Mouse (Mus musculus): ENCODE measurements around the gene Gm1113. TPM values are rescaled to one million over a fixed set of nuclear protein-coding genes. Genes with fewer than 3 reads are reported as not detected.

Gene Gm1113
- not detected for total RNA-seq (2021)

DNA sequence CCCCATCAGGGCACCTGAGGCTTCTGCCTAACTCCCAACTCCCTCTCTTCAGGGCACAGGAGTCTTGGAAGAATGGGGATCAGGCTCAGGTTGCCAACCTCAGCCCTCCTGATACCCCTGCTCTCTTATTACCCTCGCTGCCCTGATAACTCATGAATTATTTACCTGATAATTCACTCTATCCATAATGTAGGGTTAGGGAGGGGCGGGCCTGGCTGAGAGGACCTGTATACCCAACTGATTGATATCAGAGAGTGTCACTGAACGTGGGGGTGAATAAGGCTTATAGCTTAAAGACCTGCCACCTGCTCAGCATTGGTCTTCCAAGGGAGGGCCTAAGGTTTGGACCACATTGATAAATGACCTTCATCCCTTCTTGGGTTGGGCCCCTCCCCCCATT lies at the start of gene Gm1113:
Gm1113 (minus strand) TSS at position 101 of the 400 bp plus-strand sequence.
- DNase-seq (ENCODE audit: extremely low spot score in 1 of 2, low spot score in 2 of 2) = no peak
- intact Hi-C loops (cut with DNase I) = no loop called here

DNA sequence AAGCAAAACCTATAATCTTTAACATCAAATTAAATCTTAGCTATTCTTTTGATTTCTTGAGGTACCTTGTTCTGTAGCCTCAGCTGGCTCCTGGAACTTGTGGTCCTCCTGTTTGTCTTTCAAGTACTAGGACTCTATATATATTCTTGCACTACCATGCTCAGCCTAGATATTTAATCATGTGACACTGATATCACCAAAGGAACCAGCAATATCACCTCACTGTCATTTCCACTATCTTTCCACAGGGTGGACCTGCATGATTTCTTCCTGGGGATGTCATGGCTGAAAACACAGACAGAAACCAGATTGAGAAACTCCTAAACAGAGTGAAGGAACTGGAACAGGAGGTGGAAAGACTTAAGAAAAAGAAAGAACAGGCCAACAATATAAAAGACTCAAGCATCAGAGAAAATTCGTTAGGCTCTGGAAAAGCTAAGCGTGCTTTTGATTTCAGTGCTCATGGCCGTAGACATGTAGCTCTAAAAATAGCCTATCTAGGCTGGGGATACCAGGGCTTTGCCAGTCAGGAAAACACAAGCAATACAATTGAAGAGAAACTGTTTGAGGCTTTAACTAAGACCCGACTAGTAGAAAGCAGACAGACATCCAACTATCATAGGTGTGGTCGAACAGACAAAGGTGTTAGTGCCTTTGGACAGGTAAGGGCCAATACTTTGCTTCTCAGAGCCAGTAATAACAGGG lies 46.6 kb upstream of the Gm1113 start:
- DNase-seq (ENCODE audit: extremely low spot score in 1 of 2, low spot score in 2 of 2) = no peak
- intact Hi-C loops (cut with DNase I) = no loop called here

DNA sequence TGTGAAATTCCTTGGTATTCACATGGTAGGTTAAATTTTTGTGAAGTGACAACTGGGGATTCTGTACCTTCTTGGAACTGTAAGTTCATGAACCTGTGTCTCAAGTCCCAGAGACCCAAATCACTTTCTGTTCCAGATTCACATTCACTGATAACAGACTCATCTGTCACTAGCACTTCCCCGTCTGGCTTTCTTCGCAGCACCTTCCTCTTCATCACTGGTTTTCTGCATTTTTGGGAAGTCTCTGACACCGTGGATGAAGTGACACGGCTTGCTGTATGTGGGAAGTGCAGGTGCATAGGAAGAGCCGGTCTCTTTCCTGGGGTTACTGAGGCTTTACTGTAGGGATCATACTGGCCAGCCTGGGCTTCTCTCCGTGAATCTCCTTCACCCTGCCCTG lies 43.5 kb upstream of the Gm1113 start:
- no peak for DNase-seq (ENCODE audit: extremely low spot score in 1 of 2, low spot score in 2 of 2)
- intact Hi-C loops (cut with DNase I) = no loop called here

- no peak for DNase-seq (ENCODE audit: extremely low spot score in 1 of 2, low spot score in 2 of 2)
- intact Hi-C loops (cut with DNase I) = no loop called here
Measured at GRCm38 (mm10) chr9:35561076-35561475, 43.0 kb upstream of the Gm1113 start.

DNA sequence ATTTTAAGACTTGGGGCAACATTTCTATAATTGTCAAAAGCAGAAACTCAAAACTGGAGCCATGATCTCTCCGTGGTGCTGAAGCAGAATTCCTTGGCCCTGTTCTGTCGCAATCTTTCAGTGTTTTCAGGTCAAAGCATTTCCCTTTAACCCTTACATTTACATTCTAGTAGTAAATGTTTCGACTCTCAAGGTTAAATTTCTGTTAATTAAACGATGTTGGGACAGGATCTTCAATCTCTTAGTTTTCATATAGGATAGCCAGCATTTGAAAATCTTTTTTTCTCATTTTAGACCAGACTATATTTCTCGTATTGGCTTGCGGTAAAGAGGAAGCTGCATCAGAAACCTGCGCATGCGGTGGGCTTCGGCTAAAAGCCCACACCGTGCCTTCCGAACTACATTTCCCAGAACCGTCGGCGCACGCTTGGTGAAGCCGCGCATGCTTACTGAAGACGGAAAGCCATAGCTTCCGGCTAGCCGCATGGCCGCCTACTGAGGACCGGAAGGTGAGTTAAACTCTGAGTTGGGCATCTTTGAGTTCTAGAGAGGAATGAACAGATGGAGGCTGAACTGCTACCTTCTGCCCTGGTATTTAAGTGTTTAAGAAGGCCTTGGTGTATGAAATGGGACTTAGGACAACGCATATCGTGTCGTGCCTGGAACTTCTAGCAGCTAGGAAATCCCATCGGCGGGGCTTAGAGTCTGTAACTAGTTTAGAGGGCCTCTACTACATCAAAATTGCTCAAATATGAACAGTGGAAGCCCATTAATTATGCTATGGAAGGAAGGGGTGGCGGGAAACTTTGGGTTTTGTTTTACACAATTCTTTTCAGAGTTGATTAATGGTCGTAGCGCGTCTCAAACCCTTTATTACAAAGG lies 41.2 kb upstream of the Gm1113 start:
- DNase-seq (ENCODE audit: extremely low spot score in 1 of 2, low spot score in 2 of 2) = peak; percentile 86 to 88
- intact Hi-C loops (cut with DNase I) = no loop called here

GRCm38 (mm10) chr9:35558257-35559008 lies 40.4 kb upstream of the Gm1113 start, which contains the start of the genes Ddx25 and Pus3:
Gene Ddx25, minus strand, starts transcription at chr9:35558528.
Gene Pus3, plus strand, starts transcription at chr9:35558595.
- intact Hi-C loops (cut with DNase I) = no loop called here
- DNase-seq (ENCODE audit: extremely low spot score in 1 of 2, low spot score in 2 of 2) = peak; percentile 64 to 88

DNA sequence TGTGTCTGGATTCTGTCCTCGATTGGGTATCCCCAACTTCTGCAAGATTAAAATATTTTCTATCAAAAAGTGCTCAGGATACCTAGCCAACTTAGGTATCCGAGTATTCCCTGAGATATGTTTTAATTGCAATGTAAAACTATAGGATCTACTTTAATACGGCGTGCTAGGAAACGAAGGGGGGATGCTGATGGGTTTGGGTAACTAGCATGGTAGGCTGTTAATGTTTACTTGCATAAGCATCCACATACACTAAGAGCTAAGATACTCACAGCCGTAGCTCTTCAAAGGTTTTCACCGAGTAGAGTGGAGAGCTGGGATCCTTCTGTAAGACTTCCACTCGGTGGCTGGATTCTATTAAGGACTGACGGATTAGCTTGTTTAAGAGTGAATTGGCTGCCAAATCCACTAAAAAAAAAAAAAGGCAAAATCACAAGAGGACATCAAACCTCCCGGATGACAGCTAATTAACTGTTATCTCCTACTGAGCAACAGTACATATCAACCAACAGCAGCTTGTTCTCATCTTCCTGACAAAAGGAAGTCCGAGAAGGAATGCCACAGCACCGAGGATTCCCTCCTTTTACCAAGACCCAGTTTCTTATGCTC lies 38.5 kb upstream of the Gm1113 start:
- no peak for DNase-seq (ENCODE audit: extremely low spot score in 1 of 2, low spot score in 2 of 2)
- intact Hi-C loops (cut with DNase I) = no loop called here

DNA sequence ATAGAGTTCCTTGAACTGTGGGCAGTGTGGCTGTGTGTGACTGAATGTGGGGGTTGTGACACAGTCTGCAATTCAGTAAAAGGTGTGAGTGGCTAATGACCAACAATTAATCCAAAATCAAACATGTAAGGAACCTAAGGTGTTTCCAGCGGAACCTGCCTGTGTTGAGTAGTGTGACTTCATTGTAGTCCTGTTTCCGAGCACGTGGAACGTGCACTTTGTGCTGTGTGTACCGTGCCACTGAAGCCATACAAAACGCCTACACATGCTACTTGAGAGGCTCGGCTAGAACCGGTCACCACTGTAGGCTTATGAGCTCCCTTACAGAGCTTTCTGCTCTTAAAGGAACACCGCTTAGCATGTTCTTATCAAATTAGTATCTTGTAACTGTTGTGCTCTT lies 30.4 kb upstream of the Gm1113 start:
- DNase-seq (ENCODE audit: extremely low spot score in 1 of 2, low spot score in 2 of 2) = no peak
- intact Hi-C loops (cut with DNase I) = no loop called here

GRCm38 (mm10) chr9:35546745-35547144 lies 28.7 kb upstream of the Gm1113 start:
- intact Hi-C loops (cut with DNase I) = no loop called here
- DNase-seq (ENCODE audit: extremely low spot score in 1 of 2, low spot score in 2 of 2) = no peak

DNA sequence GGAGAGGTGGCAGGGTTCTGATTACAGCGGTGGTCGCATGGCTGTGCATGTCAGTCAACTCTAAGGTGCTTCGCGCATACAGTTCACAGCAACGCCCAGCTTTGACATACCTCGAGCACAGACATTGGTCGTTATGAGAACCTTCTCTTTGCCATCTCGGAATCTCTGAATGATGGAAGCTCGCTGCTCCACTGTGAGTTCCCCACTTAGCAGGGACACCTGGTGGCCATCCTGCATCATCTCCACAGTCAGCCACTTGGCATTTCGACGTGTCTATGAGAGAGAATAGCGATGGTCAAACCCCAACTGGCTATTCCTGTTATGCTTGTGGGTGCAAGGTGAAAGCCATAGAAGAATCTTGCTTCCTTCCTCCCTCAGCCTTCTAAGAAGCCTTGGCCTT lies 27.6 kb upstream of the Gm1113 start:
- no peak for DNase-seq (ENCODE audit: extremely low spot score in 1 of 2, low spot score in 2 of 2)
- intact Hi-C loops (cut with DNase I) = no loop called here

DNA sequence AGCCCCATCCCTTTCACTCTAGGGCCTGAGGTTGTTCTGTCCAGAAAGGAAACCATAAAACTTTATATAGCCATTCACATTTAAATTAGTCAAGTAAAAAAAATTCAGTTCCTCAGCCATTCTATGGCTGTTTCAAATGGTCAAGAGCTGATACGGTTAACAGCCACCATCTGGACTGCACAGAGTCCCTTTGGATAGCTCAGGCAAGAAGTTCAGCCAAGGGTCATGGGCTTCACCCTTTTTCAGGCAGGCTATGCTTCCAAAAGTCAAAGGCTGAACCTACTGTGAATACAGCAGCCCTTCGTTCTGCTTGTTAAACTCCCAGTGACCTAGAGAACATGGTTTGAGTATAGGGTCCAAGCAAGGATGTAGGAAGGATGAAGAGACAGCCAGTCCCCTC lies 26.6 kb upstream of the Gm1113 start:
- no peak for DNase-seq (ENCODE audit: extremely low spot score in 1 of 2, low spot score in 2 of 2)
- intact Hi-C loops (cut with DNase I) = no loop called here

GRCm38 (mm10) chr9:35543099-35543860 lies 25.2 kb upstream of the Gm1113 start:
- intact Hi-C loops (cut with DNase I) = no loop called here
- DNase-seq (ENCODE audit: extremely low spot score in 1 of 2, low spot score in 2 of 2) = no peak

DNA sequence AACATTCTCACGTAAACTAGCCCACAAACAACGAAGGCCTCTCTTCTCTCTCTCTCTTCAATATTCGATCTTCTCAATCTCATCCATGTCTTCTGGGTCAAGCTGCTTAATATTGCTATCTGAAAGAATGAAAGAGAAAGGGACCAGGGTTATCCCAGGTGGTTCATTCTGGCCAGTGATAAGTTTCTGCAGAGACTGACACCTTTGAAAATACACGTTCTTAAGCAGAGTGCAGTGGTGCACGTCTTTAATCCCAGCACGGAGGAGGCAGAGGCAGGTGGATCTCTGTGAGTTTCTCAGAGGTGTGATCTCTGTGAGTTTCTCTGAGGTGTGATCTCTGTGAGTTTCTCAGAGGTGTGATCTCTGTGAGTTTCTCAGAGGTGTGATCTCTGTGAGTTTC lies 23.9 kb upstream of the Gm1113 start:
- DNase-seq (ENCODE audit: extremely low spot score in 1 of 2, low spot score in 2 of 2) = no peak
- intact Hi-C loops (cut with DNase I) = no loop called here

DNA sequence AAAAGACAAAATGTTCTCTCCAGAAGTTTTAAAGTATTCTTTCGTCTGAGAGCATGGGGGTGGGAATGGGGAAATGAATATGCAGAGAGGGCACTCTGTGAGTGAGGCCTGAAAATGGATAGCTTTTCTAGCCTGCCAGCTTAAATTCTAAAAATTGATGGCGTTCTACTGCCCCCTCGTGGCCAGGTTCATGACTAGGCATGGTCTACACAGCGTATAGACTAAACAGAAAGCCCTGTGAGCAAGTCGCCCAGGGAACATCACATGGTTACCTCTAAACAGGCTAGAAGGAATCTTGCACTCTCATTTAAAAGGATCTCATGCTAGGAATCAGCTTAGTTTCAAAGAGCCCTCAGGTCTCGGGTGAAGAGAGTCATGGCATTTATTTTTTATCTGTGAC lies 23.4 kb upstream of the Gm1113 start:
- peak; percentile 69 to 81 for DNase-seq (ENCODE audit: extremely low spot score in 1 of 2, low spot score in 2 of 2)
- intact Hi-C loops (cut with DNase I) = no loop called here

DNA sequence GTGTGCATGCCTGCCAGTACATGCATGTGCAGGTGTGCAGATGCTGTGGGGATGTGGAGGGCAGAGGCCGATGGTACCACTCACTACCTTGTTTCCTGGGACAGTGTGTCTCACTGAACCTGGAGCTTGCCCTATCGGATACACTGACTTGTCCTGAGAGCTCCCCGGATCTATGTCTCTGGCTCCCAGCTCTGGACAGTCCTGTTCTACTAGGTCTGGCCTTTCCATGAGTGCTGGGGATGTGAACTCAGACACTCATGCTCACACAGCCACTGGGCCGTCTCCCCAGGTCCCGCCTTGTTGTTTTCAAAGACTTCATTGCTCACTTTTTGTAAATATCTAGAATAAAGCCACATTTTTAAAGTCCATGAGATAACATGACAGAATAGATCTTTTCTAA lies 23.0 kb upstream of the Gm1113 start:
- no peak for DNase-seq (ENCODE audit: extremely low spot score in 1 of 2, low spot score in 2 of 2)
- intact Hi-C loops (cut with DNase I) = no loop called here

- intact Hi-C loops (cut with DNase I) = loop anchor here (5.0 kb wide), 1 partner anchor 117 kb away; the partner anchor contains the start of gene Cdon
- no peak for DNase-seq (ENCODE audit: extremely low spot score in 1 of 2, low spot score in 2 of 2)
Measured at GRCm38 (mm10) chr9:35539001-35539750, 21.1 kb upstream of the Gm1113 start.

- intact Hi-C loops (cut with DNase I) = loop anchor here (2.0 to 5.0 kb wide), 2 partner anchors 114 to 253 kb away; partner anchors contain the start of gene Cdon
- DNase-seq (ENCODE audit: extremely low spot score in 1 of 2, low spot score in 2 of 2) = no peak
Measured at GRCm38 (mm10) chr9:35535876-35536275, 17.8 kb upstream of the Gm1113 start.
